Mouse (Mus musculus) hematopoietic stem cell, adult 5-6 weeks (primary cell): ENCODE measurements around the gene Vwa3b. TPM values are rescaled to one million over a fixed set of nuclear protein-coding genes. Genes with fewer than 3 reads are reported as not detected.

Source experiments
- ATAC-seq, 2 experiments: fragments of 125-278 bp in 1 of 2; replicated peaks in 1 of 2; 2 replicates each; pipeline ENCODE4 v1.8.0; 2016 to 2017; ENCODE audit warnings: inconsistent platforms in 2 of 2, mild to moderate bottlenecking in 2 of 2, moderate number of reproducible peaks in 2 of 2, low read depth in 1 of 2, moderate TSS enrichment in 1 of 2; ENCODE audit not compliant: low FRiP score in 2 of 2, poor library complexity in 2 of 2, severe bottlenecking in 2 of 2, insufficient read depth in 1 of 2, low TSS enrichment in 1 of 2
- total RNA-seq: library from RNA; stranded (forward); fragments of 172-1452, 232-1000 nt; gene quantifications from 2 replicates; pipeline ENCODE4 v1.2.3, GENCODE M21; 2017

The Vwa3b gene
- 0.56 TPM in 1 of 2 replicates, not detected in the other for total RNA-seq

DNA sequence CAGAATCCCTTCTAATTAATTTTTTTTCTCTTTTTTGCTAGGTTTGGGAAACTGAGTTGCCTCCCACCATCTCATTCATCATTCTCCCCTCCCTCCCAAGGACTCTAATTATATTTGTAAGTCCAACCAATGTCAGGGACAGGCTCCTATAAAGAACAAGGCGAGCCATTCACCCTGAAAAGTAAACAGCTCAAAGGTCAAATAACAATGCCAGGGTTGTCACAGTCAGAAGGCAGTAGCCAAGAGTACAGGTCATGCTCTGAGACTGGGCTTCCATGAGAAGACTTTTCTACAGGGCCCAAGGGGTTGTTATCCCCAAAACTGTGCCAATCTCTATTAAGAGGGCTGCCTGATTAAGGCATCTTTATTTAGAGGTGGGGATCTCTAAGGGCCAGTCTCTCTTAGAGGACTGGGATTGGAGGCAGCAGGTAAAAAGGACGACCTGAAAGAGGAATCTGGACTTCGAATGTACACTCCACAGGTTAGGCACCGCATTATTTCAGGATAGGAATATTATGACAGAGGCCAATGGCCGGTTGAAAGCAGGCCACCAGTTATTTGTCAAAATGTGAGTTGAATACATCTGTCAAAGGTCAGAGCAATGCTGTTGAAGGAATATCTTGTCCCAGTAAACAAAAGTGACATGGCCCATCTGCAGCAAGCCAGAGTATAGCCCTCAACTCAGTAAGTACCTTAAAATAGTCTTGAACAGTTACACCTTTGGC is at the start of gene Vwa3b:
Vwa3b (plus strand) TSS at position 635 of the 725 bp plus-strand sequence.
- no peak for ATAC-seq

DNA sequence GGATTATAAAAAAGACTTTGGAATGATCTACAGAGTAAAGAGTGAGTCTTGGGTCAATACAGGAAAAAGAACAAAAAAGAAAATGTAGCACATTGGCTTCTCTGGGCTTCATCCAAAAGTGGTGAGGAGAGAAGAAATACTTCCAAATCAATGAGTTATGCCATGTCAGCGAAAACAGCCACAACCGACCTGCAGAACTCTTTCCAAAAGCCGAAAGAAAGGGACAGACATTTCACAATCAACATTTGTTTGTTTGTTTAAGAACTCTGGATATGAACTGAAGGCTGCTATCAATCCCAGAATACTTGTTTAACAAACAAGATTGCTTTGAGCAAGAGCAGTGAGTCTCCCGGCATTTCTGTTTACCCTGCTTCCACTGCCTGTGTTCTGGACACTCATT is 49.6 kb upstream of the Vwa3b start:
- ATAC-seq, result no peak

DNA sequence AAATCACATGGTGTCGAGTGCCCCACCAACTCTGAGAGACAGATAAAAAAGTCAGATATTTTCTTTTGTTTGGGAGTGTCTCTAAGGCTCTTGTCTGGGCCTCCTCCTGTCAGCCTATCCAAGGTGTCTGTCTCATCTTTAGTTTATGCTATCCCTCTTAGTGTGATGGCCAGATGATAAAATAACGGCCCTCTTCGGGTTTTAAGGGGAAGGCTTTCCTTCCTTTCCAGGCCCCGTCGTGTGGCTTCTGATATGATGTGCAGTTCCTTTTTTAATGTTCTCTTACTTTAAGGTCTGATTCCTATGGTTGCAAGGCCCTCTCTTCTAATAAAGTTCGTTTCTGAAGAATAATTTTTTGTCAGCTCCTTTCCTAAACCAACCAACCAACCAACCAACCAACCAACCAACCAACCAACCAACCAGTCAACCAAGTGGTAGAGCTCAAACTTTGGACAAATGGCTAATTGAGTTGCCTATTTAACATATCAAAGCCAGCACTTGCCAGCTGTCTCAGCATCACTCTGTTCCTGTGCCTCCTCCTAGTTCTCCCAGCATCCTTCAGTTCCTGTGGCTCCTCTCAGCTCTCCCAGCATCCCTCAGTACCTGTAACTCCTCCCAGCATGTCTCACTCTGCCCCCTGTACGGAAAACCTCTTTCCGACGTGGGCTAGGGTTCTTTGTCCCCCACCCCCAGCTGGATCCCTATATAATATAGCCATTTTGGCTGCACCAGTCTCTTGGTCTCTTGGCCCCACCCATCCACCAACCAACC is 44.0 kb upstream of the Vwa3b start:
- no peak for ATAC-seq

DNA sequence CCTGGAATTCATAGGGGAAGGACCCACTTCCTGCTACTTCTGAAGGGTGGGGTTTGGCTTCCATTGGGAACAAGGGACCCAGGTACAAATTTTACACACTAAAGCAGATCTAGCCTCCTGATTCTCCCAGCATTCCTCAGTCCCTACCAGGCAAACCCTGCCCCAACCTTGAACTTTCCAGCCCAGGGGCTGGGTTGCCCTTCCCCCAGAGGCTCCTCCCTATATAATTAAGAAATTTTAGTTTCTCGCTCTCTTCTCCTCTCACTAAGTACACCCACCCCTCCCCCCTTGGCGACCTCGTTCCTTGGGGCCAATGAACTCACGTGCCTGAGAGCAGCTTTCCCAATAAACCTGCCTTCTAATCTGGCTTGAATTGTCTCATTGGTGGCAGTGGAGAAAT is 42.6 kb upstream of the Vwa3b start:
- ATAC-seq, result no peak

DNA sequence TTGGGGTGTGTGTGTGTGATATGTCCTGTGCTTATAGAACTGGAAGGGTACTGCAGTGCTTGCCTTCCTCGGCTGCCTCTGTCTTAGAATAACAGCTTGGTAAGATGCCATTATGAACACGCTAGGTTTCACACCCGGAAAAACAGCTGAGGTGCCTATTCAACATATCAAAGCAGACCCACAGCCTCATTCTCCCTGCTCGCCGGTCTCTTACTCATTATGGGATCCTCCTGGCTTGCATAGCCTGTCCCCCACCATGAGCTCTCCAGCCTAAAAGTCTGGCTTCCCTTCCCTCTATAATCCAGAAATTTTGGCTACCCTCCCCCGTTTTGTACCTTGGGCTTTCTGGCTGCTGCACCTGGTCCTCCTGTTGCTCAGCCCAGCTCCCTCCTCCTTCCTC is 42.0 kb upstream of the Vwa3b start:
- no peak for ATAC-seq

DNA sequence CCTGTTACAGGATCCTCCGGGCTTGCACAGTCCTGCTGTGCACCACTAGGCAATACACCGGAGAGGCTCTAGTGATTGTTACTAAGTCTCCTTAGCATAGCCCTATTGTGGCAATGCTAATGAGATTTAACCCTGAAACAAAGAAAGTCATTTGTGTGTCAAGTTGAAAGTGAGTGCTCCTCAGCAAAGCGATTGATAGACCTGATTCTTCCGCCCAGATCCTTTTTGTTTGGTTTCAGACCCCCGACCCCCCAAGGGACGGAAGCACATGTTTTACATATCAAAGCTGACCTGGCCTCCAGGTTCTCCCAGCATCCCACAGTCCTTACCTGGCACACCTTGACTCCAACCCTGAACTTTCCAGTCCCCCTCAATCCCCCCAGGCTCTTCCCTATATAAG is 40.5 kb upstream of the Vwa3b start:
- no peak for ATAC-seq

DNA sequence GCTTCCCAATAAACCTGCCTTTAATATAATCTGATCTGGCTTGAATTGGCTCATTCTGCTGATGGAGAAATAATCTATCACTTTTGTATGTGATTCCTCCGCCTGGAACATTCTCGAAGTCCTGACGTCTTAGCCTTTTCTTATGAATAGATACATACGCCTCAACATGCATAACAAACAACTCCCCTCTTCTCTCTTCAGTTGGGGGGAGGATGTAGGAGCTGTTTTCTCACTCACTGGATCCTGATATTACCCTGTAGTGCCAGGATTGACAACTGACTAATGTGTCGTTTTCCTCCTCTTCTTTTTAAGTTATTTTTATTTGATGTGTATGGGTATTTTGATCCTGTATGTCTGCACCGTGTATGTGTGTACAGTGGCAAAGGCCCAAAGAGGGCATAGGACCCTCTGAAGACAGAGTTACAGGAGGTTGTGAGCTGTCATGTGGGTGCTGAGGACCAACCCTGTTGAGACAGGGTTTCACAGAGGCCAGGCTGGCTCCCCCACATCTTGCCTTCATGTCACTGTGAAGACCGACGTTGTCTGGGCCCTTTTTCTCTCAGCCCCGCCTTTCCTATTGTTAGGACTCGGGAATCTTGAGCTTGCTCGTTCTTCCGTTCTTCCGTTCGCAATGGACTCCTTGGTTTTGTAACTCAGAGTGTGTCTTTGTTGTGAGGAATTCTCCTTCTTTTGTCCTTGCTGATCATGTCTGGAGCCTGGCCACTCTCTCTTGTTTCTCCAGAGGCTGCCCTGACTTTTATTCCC is 39.8 kb upstream of the Vwa3b start:
- no peak for ATAC-seq

DNA sequence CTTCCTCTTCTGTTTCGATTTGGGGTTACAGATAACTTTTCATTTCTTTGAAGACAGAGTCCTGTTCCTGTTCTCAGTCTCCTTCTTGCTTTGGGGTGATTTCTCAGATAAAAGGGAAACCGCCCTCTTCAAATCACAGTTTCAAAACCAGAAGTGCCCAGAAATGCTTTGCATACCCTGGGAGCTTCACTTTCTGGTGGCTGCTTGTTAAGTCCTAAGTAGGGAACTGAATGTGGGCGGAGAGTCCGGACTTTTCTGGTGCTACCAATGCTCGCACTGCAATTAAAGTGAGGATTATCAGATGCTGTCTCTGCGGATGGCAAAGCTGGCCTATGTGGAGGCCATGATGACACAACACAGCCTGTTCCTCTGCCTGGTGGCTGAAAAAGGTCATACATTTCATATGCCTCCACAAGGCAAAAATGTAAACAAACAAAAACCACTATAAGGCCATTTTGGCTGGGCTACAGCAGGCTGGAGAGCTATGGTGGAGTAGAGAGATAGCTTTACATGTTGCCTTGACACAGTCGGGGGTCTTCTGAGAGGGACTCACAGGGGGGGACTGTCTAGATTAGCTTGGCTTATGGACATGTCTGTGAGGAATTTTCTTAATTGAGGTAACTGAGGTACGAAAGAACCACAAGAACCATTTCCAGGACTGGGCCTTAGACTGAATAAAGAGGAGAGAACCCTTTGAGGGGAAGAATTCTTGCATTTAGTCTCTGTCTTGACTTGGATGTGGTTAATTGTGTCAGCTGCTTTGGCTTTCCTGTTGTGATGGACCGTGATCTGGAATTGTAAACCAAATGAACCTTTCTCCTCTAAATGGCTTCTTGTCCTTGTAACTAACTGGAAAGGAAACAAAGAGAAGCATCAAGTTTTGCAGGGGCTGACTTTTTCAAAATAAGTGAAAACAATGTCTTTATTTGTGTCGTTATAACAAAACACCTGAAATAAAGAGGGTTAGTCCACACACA is 38.9 kb upstream of the Vwa3b start:
- no peak for ATAC-seq

DNA sequence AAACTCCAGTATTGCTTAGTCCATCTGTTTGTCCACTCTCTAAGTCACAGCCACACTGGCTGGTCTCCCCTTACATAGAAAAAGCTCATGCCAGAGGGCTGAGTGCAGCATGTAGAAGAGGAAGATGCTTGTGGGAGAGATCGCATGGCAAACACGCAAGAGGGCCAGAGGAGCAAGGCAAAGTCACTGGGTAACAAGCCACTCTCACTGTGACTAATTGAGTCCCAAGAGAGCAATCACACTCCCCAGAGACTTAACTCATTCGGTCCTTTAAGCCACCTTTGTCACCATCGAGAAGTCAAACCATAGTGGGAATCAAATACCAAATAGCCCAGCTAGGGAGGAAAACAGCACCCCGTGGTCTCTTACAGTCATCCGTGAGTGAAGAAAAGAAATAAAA is 38.2 kb upstream of the Vwa3b start:
- no peak for ATAC-seq

DNA sequence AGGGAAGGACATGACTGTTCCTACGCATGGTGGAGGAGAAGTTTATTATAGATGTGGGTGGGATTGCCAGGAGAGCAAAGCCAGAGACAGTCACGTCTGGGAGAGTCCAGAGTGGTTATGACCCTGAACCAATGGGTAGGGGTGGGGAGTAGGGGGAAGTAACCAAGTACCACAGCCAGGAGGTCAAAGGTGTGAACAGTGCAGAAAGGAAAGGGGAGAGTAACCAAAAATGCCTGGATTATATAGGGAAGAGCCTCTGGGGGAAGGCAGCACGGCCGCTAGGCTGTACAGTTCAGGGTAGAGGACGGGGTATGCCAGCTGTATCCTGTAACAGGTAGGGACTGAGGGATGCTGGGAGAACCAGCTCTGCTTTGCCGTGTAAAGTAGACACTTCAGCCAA is 37.8 kb upstream of the Vwa3b start:
- no peak for ATAC-seq

DNA sequence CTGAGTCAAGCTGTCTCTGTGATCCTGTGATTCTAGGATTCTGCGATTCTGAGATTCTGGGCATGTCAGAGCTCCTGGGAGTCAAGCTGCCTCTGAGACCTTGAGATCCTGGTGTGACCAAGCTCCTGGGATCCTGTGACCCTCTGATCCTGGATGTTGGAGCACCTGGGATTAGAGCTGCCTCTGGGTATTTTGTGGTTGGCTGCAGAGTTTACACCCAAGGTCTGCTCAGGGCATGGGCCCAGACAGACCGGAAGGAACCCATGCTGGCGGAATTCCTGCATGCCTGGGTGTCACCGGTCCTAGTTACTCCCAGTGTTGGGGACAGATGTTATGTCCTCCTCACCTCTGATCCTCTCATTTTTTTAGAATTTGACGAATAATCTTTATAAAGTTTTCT is 32.1 kb upstream of the Vwa3b start:
- no peak for ATAC-seq

DNA sequence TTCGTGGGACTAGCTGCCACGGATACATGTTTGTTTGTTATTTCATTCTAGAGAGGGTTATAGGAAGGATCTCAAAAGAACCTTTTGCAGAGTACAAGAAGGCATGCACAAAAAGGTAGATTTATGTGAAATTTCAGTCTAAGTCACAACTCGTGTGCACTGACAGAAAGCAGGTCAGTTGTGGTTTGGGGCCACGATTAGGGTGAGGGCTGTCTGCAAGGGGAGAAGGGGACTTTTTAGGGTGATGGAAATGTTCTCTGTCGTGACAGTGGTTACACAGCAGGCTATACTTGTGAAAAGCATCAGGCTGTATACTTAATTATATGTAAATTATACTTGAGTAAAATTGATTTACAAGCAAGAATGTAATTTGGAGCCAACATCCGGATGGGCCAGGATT is 30.6 kb upstream of the Vwa3b start:
- ATAC-seq, result no peak

DNA sequence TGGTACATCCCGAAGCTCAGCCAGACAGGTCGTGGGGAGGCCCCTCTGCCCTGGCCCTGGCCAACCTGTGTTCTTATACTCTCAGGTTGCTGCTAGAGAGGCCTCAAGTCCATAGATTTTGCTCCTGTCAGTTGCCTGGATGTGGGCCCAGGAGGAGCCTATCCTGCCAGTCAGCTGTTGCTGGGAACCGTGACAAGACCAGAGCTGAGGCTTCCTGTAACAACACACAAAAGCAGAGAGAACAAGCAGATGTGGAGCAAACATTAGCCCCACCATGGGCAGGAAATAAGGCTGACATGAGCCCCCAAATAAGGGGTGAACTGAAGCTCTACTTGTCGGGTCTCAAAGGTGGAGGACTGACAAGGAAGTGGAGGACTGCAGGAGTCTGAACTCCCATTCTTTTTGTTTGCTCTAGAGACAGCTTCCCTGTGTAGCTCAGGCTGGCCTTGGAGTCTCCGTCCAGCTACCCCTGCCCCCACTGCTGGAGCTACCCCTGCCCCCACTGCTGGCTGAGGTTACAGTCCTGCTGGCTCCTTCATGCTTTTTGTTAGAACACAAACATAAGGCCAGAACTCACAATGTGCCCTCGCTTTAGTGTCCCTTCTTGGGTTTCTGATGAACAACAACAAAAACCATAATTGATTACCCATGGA is 29.7 kb upstream of the Vwa3b start:
- ATAC-seq, result peak; percentile 17 to 18; a peak in 1 of 4 replicates

DNA sequence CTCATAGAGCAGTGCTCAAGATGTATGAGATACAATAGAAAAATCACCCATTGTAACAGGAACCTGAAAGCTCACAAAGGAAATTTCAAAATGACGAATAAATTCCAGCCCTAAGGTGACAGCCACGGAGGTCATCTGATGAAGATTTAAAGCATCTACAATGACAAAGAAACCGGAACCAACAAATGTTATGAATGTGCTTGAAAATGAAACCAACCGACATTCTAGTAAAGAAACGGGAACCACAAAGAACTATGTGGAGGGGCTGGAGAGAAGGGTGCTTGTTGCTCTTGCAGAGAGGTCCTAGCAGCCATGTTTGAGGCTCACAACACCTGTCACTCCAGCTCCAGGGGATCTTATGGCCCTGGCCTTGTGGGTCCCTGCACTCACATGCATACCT is 26.1 kb upstream of the Vwa3b start:
- peak; percentile 57 to 86 for ATAC-seq

DNA sequence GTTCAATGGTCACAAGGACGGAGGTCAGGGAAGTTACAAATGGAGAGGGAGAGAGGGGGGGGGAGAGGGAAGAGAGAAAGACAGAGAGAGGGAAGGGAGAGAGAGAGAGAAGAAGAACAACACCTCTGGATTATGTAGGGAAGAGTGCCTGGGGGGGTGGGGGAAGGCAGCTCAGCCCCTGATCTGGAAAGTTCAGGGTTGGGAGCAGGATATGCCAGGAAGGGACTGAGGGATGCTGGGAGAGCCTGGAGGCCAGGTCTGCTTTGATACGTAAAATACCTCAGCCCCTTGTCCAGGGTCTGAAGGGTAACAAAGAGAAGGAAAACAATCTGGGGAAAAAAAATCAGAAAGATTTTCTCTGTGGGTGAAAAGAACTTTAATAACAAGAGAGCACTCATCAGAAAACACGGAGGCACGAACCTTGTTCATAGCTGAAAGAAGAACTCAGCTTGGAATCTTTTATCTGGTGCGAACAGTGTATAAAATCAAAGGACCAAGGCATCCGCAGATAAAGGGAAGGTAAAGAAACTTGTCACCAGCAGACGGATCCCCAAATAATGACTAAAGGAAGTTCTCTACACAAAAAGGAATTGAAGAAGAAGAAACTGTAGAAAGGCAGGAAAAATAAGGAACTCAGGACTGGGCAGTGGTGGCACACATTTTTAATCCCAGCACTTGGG is 24.6 kb upstream of the Vwa3b start:
- ATAC-seq, result no peak

DNA sequence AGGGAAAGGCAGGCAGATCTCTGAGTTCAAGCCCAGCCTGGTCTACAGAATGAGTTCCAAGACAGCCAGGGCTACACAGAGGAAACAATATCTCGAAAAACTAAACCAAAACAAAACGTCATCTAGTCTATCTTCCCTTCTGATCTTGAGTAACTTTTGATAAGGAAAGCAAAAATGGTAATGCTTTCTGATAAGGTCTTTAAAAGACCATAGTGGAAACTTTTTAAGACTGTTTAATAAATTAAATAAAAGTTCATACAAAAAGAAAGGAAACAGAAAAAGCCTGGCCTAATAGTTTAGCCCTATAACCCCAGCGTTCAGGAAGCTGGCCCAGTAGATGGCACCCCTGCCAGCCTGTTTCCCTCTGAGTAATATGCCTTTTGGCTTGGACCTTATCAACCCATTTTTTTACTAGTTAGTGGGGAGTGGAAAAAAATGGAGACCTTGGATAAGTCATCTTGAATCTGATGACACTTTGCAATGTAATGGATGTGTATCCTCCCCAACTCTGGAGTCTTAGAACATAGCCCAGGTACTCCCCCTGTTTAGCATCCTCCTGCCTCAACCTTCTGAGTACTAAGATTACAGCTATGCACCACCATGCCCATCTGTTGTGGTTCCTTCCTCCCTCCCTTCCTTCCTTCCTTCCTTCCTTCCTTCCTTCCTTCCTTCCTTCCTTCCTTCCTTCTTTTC is 23.9 kb upstream of the Vwa3b start:
- no peak for ATAC-seq
